Mouse (Mus musculus): Measurements from ENCODE around the gene Irf2.

GRCm38 (mm10) chr8:46733603-46734002 lies 5.9 kb upstream of the Irf2 start:
- TF ChIP-seq CTCF (IDR thresholded peaks at IDR 0.05; ENCODE audit: borderline replicate concordance, extremely low read depth, insufficient read depth, insufficient read length) (no peak), POLR2A (IDR thresholded peaks at IDR 0.05; ENCODE audit: borderline replicate concordance, extremely low read depth, insufficient read depth, insufficient read length, poor library complexity, severe bottlenecking) (no peak)

Measured in brain, embryonic 14.5 days (tissue).